Mouse (Mus musculus): ENCODE data around the gene Nmnat2. TPM values are rescaled to one million over a fixed set of nuclear protein-coding genes. Genes with fewer than 3 reads are reported as not detected.

Nmnat2 gene
- 1 to 10 TPM in 1 of 2 experiments, under 1 TPM in 1; 0.93 to 1.2 TPM for total RNA-seq (2021)
- long read RNA-seq, experiment 1: 0 reads
- long read RNA-seq, experiment 2: 0 reads

DNA sequence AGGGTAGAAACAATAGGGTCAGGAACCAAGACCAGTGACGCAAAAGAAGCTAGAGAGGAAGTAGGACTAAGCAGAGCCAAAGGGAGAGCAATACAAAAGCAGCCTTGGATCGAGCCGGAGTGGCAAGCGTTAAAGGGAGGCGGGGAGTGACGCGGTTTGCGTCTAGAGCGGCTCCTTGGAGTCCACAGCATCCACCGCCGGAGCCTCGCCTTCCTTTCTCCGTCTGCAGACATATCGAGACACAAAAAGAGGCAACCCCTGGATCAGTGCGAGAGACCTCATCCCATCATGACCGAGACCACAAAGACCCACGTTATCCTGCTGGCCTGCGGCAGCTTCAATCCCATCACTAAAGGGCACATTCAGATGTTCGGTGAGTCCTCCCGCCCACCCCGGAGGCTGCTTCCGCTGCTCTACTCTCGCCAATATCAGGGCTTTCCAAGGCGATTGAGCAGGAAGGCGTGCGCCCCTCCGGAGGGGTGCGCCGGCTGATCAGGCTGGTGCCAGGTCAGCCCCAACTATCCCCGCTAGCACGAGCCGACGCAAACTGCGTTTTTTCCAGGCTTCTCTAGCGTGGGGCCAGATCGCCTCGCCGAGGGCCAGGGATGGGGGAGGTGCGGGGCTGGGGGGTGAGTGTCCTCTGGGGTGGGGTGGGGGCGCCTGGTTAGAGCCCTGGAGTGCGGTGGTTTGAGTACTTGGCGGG lies at the start of gene Nmnat2:
Gene Nmnat2, plus strand, starts transcription at position 173 of the 703 bp plus-strand sequence.
- no peak for DNase-seq

DNA sequence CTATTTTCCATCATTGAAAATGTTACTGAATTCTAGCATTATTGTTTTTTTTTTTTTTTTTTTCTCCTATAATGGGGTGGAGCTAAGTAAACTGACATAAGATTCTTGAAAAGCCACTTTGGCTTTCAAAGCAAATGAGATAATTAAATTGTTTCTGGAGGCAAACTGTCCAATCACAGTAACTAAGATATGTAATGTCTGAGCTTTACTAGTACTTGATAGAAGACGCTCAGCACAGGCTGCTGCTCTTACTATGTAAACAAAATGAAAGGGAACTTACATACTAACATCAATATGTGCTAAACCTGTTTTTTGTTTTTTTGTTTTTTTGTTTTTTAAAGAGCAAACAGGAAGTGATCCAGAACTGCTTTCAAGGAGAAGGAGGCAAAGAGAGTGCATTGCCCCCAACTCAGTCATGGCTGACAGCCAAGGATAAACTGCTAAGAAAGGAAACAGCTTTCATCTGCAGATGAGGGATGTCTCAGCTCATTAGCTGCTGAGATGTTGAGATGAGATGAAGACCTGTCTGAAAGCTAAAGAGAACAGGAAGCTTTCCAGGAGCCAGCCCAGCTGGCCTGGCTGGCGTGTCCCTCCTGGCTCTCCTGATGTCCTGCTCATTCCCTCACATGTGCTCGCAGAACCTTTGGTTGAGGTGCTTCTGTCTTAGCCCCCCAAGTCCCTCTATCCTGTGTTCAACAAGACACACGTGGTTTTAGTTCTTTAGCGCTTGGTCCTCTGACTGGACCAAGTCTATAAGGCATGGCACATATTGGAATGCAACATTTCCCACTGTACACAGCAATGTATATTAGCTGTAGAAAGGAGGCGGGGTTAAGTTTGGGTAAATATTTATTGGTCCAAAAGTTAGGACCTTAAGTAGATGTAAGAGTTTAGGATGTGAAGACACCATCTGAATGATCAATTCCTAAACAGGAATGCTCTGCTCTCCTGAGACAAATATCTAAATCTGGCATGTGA lies 41.0 kb upstream of the Nmnat2 start:
- no peak for DNase-seq

GRCm38 (mm10) chr1:152915766-152916165 lies 39.0 kb upstream of the Nmnat2 start:
- no peak for DNase-seq

- DNase-seq: no peak
Measured at GRCm38 (mm10) chr1:152916936-152917335, 37.9 kb upstream of the Nmnat2 start.

DNA sequence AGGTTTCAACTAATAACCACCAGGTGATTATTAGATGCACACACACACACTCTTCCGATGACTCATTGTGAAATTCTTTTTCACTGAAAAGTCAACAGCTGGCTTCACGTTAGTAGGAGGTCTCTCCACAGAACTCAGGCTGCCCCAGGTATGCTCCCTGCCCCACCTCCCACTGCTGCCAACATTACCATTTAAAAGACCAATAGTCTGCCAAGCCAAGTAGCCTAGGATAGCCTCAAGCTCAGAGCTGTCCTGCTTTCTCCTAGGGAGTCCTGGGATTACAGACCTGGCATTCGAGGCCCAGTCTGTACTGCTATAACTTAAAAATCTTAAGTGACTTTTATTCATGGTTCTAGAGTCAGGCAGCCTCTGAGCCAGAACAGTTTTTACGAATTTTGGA lies 37.2 kb upstream of the Nmnat2 start:
- DNase-seq: no peak

- no peak for DNase-seq
Measured at GRCm38 (mm10) chr1:152921786-152922185, 33.0 kb upstream of the Nmnat2 start.

DNA sequence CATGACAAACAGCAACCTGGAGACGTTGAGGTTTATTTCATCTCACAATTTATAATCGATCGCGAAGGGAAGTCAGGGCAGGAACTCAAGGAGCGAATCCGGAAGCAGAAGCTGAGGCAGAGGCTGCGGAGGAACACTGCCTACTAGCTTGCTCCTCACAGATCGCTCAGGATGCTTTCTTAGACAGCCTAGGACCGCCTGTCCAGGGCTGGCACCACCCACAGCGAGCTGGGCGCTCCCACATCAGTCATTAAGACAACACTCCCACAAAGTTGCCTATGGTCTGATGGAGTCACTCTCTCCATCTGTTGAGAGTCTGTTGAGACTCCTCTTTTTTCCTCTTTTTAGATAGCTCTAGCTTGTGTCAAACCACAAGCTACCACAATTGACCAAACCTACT lies 20.8 kb upstream of the Nmnat2 start:
- no peak for DNase-seq

DNA sequence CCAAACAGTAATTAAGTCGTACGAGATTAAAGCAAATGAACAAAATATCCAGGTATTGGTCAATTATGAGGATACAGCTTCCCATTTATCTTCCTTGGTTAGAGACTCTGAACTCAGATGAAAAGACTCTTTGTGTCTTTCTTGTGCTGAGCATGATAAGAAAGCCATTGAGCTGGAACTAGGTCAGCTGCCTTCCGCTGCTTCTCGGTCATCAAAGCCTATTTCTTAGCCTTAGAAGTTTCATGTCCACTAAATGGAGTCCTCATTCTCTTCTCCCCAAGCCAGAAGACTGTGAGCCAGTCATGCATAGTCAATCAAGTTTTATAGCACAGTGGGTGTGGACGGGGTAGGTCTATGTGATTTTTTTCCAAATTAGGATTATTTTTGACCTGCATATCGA lies 19.3 kb upstream of the Nmnat2 start:
- DNase-seq: no peak

DNA sequence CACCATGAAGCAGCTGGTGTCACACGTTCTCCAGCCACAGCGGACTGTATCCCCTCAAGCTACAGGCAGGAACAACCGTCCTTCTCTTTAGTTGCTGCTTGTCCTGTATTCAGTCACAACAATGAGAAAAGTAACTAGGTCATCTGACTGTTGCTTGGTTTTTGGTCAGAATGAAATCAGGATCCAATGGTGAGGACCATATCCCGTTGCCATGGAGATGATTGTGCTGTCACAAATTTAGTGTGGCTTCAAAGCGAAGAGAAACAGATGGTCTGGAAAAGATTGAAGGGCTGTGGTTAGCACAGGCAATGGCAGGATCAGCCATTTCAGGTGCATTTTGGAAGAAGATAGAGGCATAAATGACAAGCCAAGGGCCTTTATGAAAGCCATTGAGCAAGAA lies 18.4 kb upstream of the Nmnat2 start:
- no peak for DNase-seq

DNA sequence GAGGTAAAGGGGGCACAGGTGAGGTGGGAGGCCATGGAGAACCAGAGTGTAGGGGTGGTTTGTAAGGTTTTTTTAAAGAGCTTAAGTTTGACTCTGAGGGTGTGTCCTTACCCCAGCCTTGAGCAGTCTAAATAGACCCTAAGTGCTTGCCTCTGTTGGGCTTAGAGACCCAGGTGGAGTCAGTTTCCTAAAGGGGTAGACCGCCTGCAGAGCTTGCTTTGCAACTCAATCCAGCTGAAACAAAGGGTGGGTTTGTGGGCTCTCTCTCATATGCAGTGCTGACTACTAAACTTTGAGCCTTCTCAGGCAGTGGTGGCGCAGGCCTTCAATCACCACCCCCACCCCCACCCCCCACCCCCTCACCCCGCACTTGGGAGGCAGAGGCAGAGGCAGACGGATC lies 11.8 kb upstream of the Nmnat2 start:
- DNase-seq: no peak

- no peak for DNase-seq
Measured at GRCm38 (mm10) chr1:152954167-152954566, 626 bp upstream of the Nmnat2 start.

- no peak for DNase-seq
Measured at GRCm38 (mm10) chr1:152955564-152956211, 895 bp downstream of the Nmnat2 start.

GRCm38 (mm10) chr1:152956221-152956620 lies 1.4 kb downstream of the Nmnat2 start:
- DNase-seq: peak; percentile 76 to 81

DNA sequence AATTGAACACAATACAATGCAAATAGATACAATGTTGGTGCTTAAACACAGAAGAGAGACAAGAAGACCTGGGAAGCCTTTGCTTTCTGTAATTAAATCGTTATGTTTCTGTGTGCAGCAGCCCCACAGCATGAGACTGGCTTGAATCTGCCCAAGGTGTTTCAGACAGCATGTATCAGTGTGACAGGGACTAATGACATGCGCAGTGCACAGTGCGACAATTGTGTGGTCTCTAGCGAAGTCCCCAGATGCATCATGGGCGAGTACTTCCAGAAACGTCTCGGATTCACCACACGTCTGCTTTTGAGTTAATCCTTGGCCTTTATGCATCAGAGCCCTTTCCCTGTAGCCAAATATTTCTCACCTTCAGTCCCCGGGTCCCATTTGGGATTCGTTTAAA lies 9.6 kb downstream of the Nmnat2 start:
- DNase-seq: no peak

- no peak for DNase-seq
Measured at GRCm38 (mm10) chr1:152966222-152966621, 11.4 kb downstream of the Nmnat2 start.

DNA sequence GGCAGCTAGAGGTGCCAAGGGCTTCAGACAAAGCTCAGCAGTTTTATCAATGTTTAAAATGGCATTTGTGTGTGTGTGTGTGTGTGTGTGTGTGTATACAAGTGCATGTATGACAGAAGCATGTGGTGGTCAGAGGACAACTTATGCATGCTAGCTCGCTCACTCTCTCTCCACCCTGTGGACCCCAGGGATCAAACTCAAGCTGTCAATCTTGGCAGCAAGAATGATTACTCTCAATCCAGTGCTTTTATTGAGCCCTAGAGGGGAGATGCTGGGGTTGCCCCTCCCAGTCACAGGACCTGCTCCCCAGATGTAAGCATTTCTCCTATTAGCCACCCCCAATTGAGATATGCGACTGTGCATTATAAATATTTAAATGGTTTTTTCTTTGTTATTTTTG lies 11.9 kb downstream of the Nmnat2 start:
- DNase-seq: no peak

DNA sequence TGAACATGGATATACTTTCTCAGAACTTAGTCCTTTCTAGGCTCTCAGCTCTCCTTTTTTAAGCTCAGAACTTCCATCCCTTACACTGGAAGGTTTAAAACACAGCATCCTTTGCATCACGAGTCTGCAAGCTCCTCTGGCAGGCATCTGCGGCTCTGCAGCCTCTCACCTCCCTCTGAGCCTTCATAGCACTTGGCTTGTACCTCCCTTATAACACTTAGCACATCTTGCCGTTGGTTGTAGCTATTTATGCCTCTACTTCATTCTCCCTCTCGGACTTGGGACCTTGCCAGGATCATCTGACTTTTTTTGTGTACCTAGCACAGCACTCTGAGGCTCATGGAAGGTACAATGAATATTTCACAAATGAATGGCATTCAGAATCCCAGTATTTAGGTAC lies 14.3 kb downstream of the Nmnat2 start:
- DNase-seq: no peak

DNA sequence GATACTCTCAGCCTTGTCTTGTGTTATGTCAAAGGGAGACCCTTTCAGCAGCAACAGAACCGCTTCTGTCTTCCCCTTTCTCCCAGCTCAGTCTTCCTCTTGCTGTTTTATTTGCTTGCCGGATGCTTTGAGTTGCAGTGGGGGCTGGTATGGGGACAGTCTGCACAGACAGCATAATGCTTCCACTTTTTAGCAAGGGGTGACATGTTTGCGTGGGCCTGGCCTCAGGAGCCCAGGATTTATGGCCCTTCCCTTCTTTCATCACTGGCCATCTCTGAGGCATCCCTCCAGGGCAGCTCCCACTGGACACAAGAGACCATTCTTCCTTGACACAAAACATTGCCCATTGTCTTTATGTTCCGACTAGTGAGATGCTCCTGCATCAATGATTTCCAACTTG lies 18.2 kb downstream of the Nmnat2 start:
- no peak for DNase-seq

- DNase-seq: no peak
Measured at GRCm38 (mm10) chr1:152973421-152973820, 18.6 kb downstream of the Nmnat2 start.

GRCm38 (mm10) chr1:152973861-152974260 lies 19.1 kb downstream of the Nmnat2 start:
- DNase-seq: no peak

DNA sequence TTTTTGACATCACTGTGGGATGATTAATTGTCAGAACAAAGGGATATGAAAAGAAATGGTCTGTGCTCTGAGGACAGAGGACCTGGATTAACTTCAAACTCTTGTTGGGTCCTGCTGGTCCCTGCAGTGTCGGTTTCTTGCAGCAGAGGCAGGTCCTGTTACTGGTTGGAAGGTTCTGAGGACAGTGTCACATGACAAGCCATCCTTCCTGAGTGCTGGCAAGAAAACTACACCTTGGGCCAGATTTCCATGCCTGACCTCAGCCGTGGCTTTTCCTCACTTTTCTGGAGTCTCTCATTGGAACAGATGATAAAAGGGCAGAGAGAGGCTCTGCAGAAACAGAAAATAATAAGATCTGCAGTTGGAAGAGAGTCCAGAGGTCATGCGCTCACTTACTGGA lies 20.4 kb downstream of the Nmnat2 start:
- no peak for DNase-seq

DNA sequence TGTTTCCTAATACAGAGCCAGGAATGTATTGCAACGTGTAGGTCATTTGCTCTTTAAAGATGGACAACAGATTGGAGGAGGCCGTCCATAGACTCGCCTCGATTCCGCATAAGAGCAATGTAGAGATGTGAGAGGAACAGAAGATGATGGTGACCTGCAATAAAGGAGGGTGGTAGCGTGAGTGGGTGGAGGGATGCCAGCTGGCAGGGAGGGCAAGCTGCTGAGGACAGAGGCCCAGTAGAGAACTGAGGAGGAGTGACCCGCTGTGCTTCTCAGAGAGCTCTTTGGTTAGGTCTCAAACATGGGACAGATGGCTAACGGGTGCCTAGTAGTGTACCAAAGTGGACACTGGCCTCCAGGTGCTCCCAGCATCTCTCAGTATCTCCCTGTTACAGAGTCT lies 23.9 kb downstream of the Nmnat2 start:
- no peak for DNase-seq

DNA sequence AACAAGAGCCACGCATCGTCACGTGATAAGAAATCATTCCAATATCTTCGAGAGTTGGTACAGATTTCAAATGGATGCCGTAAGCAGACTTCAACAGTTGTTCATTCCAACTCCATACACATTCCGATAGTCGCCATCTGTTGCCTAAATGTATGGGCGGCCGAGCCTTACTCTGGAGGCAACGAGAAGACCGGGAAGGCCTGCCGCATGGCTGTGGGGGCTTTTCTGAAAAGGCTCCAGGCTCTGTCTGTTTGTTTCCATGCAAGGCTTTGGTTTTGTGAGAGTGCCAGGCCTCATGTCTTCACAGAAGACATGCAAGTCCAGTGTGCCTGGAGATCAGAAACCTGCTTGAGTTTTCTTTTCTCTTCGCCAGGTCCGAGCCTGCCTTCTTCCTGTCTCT lies 28.6 kb downstream of the Nmnat2 start:
- DNase-seq: no peak

Data from adrenal gland, postnatal 36 days (tissue).